Mouse (Mus musculus): ENCODE measurements at regions not wholly inside any gene's neighbourhood (a gene's known extent, or its start where the extent isn't known, plus 50 kb on each side); places are given as distances from the start of the nearest gene placed in this dataset.

- no peak for ATAC-seq (ENCODE audit: insufficient number of reproducible peaks, low FRiP score, low TSS enrichment, low read depth)
- H3K27me3 ChIP-seq (ENCODE audit: control insufficient read depth, insufficient read depth, low read length): no peaks in the 10 kb centered on the region
- DNase-seq (ENCODE audit: low spot score): no peak
- no peaks in the 10 kb centered on the region for H3K9me3 ChIP-seq (ENCODE audit: control insufficient read depth, low read length)
- no peaks in the 10 kb centered on the region for H3K36me3 ChIP-seq (ENCODE audit: control insufficient read depth, insufficient read depth, low read length)
- no peak overlapping the region for H3K4me2 ChIP-seq (ENCODE audit: low read depth, severe bottlenecking)
- no peak overlapping the region for H3K9ac ChIP-seq (ENCODE audit: low read length)
- H3K4me1 ChIP-seq (ENCODE audit: control insufficient read depth, insufficient read depth, low read length): no peaks in the 10 kb centered on the region
- 91% methylated on average over 8 of the region's 8 CpGs for WGBS
- no peak overlapping the region for H3K27ac ChIP-seq (replicated peaks; ENCODE audit: low read depth, low read length)
- H3K4me3 ChIP-seq (ENCODE audit: low read depth, low read length): no peak overlapping the region
These were observed 162.4 kb upstream of the Tgfbr2 start for GRCm38 (mm10) chr9:116337446-116338010.

GRCm38 (mm10) chr9:116335561-116336478 is 160.7 kb upstream of the Tgfbr2 start:
- no peak overlapping the region for H3K4me2 ChIP-seq (ENCODE audit: low read depth, severe bottlenecking)
- H3K9ac ChIP-seq (ENCODE audit: low read length): no peak overlapping the region
- ATAC-seq (ENCODE audit: insufficient number of reproducible peaks, low FRiP score, low TSS enrichment, low read depth): no peak
- no peaks in the 10 kb centered on the region for H3K36me3 ChIP-seq (ENCODE audit: control insufficient read depth, insufficient read depth, low read length)
- no peak overlapping the region for H3K27ac ChIP-seq (replicated peaks; ENCODE audit: low read depth, low read length)
- H3K9me3 ChIP-seq (ENCODE audit: control insufficient read depth, low read length): no peaks in the 10 kb centered on the region
- H3K4me1 ChIP-seq (ENCODE audit: control insufficient read depth, insufficient read depth, low read length): no peaks in the 10 kb centered on the region
- no peak overlapping the region for H3K4me3 ChIP-seq (ENCODE audit: low read depth, low read length)
- no peak for DNase-seq (ENCODE audit: low spot score)
- 89% methylated on average over 11 of the region's 11 CpGs for WGBS
- no peaks in the 10 kb centered on the region for H3K27me3 ChIP-seq (ENCODE audit: control insufficient read depth, insufficient read depth, low read length)

- Histone ChIP-seq H3K4me3 (ENCODE audit: low read depth, low read length) (no peak overlapping the region), H3K9ac (ENCODE audit: low read length) (no peak overlapping the region), H3K9me3 (ENCODE audit: control insufficient read depth, low read length) (no peaks in the 10 kb centered on the region), H3K4me1 (ENCODE audit: control insufficient read depth, insufficient read depth, low read length) (no peaks in the 10 kb centered on the region), H3K4me2 (ENCODE audit: low read depth, severe bottlenecking) (no peak overlapping the region), H3K27me3 (ENCODE audit: control insufficient read depth, insufficient read depth, low read length) (no peaks in the 10 kb centered on the region), H3K36me3 (ENCODE audit: control insufficient read depth, insufficient read depth, low read length) (no peaks in the 10 kb centered on the region), H3K27ac (replicated peaks; ENCODE audit: low read depth, low read length) (no peak overlapping the region)
- ATAC-seq (ENCODE audit: insufficient number of reproducible peaks, low FRiP score, low TSS enrichment, low read depth) (no peak), DNase-seq (ENCODE audit: low spot score) (no peak)
- 83% methylated on average over 6 of the region's 6 CpGs for WGBS
These were observed 158.8 kb upstream of the Tgfbr2 start for GRCm38 (mm10) chr9:116333956-116334463.

GRCm38 (mm10) chr9:116332485-116333118 is 157.4 kb upstream of the Tgfbr2 start:
- WGBS: 58% methylated on average over 5 of the region's 5 CpGs
- ATAC-seq (ENCODE audit: insufficient number of reproducible peaks, low FRiP score, low TSS enrichment, low read depth): no peak

GRCm38 (mm10) chr9:116331406-116331805 is 156.2 kb upstream of the Tgfbr2 start:
- no peak overlapping the region for H3K9ac ChIP-seq (ENCODE audit: low read length)
- no peaks in the 10 kb centered on the region for H3K9me3 ChIP-seq (ENCODE audit: control insufficient read depth, low read length)
- no peaks in the 10 kb centered on the region for H3K27me3 ChIP-seq (ENCODE audit: control insufficient read depth, insufficient read depth, low read length)
- H3K4me3 ChIP-seq (ENCODE audit: low read depth, low read length): no peak overlapping the region
- no peaks in the 10 kb centered on the region for H3K36me3 ChIP-seq (ENCODE audit: control insufficient read depth, insufficient read depth, low read length)
- no peak overlapping the region for H3K27ac ChIP-seq (replicated peaks; ENCODE audit: low read depth, low read length)
- DNase-seq (ENCODE audit: low spot score) (no peak), ATAC-seq (ENCODE audit: insufficient number of reproducible peaks, low FRiP score, low TSS enrichment, low read depth) (no peak)
- H3K4me1 ChIP-seq (ENCODE audit: control insufficient read depth, insufficient read depth, low read length): no peaks in the 10 kb centered on the region
- no peak overlapping the region for H3K4me2 ChIP-seq (ENCODE audit: low read depth, severe bottlenecking)
- WGBS: 79% methylated on average over 2 of the region's 2 CpGs

More at GRCm38 (mm10) chr9:116332485-116333118, 157.4 kb upstream of the Tgfbr2 start:
- H3K27me3 ChIP-seq (ENCODE audit: control insufficient read depth, insufficient read depth, low read length): no peaks in the 10 kb centered on the region
- no peaks in the 10 kb centered on the region for H3K4me1 ChIP-seq (ENCODE audit: control insufficient read depth, insufficient read depth, low read length)
- H3K9ac ChIP-seq (ENCODE audit: low read length): no peak overlapping the region
- no peak overlapping the region for H3K4me2 ChIP-seq (ENCODE audit: low read depth, severe bottlenecking)
- no peaks in the 10 kb centered on the region for H3K36me3 ChIP-seq (ENCODE audit: control insufficient read depth, insufficient read depth, low read length)
- H3K27ac ChIP-seq (replicated peaks; ENCODE audit: low read depth, low read length): no peak overlapping the region
- no peak overlapping the region for H3K4me3 ChIP-seq (ENCODE audit: low read depth, low read length)
- no peaks in the 10 kb centered on the region for H3K9me3 ChIP-seq (ENCODE audit: control insufficient read depth, low read length)
- DNase-seq (ENCODE audit: low spot score): no peak

GRCm38 (mm10) chr9:116330796-116331195 is 155.6 kb upstream of the Tgfbr2 start:
- H3K4me2 ChIP-seq (ENCODE audit: low read depth, severe bottlenecking): no peak overlapping the region
- 64% methylated on average over 5 of the region's 5 CpGs for WGBS
- DNase-seq (ENCODE audit: low spot score) (no peak), ATAC-seq (ENCODE audit: insufficient number of reproducible peaks, low FRiP score, low TSS enrichment, low read depth) (no peak)
- no peak overlapping the region for H3K9ac ChIP-seq (ENCODE audit: low read length)
- H3K4me3 ChIP-seq (ENCODE audit: low read depth, low read length): no peak overlapping the region
- H3K9me3 ChIP-seq (ENCODE audit: control insufficient read depth, low read length): no peaks in the 10 kb centered on the region
- no peaks in the 10 kb centered on the region for H3K27me3 ChIP-seq (ENCODE audit: control insufficient read depth, insufficient read depth, low read length)
- H3K36me3 ChIP-seq (ENCODE audit: control insufficient read depth, insufficient read depth, low read length): no peaks in the 10 kb centered on the region
- H3K27ac ChIP-seq (replicated peaks; ENCODE audit: low read depth, low read length): no peak overlapping the region
- no peaks in the 10 kb centered on the region for H3K4me1 ChIP-seq (ENCODE audit: control insufficient read depth, insufficient read depth, low read length)

GRCm38 (mm10) chr9:116329147-116329546 is 154.0 kb upstream of the Tgfbr2 start:
- WGBS: 83% methylated on average over 5 of the region's 5 CpGs
- Histone ChIP-seq H3K4me2 (ENCODE audit: low read depth, severe bottlenecking) (no peak overlapping the region), H3K27ac (replicated peaks; ENCODE audit: low read depth, low read length) (no peak overlapping the region), H3K4me3 (ENCODE audit: low read depth, low read length) (no peak overlapping the region), H3K27me3 (ENCODE audit: control insufficient read depth, insufficient read depth, low read length) (no peaks in the 10 kb centered on the region), H3K4me1 (ENCODE audit: control insufficient read depth, insufficient read depth, low read length) (no peaks in the 10 kb centered on the region), H3K9me3 (ENCODE audit: control insufficient read depth, low read length) (no peaks in the 10 kb centered on the region), H3K36me3 (ENCODE audit: control insufficient read depth, insufficient read depth, low read length) (no peaks in the 10 kb centered on the region), H3K9ac (ENCODE audit: low read length) (no peak overlapping the region)
- no peak for ATAC-seq (ENCODE audit: insufficient number of reproducible peaks, low FRiP score, low TSS enrichment, low read depth)
- no peak for DNase-seq (ENCODE audit: low spot score)

GRCm38 (mm10) chr9:116328201-116328600 is 153.0 kb upstream of the Tgfbr2 start:
- Histone ChIP-seq H3K27me3 (ENCODE audit: control insufficient read depth, insufficient read depth, low read length) (no peaks in the 10 kb centered on the region), H3K9me3 (ENCODE audit: control insufficient read depth, low read length) (no peaks in the 10 kb centered on the region), H3K9ac (ENCODE audit: low read length) (no peak overlapping the region), H3K27ac (replicated peaks; ENCODE audit: low read depth, low read length) (no peak overlapping the region), H3K4me3 (ENCODE audit: low read depth, low read length) (no peak overlapping the region), H3K4me2 (ENCODE audit: low read depth, severe bottlenecking) (no peak overlapping the region), H3K4me1 (ENCODE audit: control insufficient read depth, insufficient read depth, low read length) (peaks cover 3% of the 10 kb centered on the region; the same call in 1 of the 2 replicates), H3K36me3 (ENCODE audit: control insufficient read depth, insufficient read depth, low read length) (no peaks in the 10 kb centered on the region)
- DNase-seq (ENCODE audit: low spot score): no peak
- 49% methylated on average over 3 of the region's 3 CpGs for WGBS
- no peak for ATAC-seq (ENCODE audit: insufficient number of reproducible peaks, low FRiP score, low TSS enrichment, low read depth)

Measured in limb, embryonic 11.5 days (tissue).